Mouse (Mus musculus): ENCODE measurements at regions not wholly inside any gene's neighbourhood (a gene's known extent, or its start where the extent isn't known, plus 50 kb on each side); places are given as distances from the start of the nearest gene placed in this dataset.

GRCm38 (mm10) chr4:9027383-9027782 lies 788.5 kb upstream of the Car8 start:
- Histone ChIP-seq H3K9me3 (replicated peaks) (no peaks in the 10 kb centered on the region), H3K27me3 (ENCODE audit: insufficient read depth, low read length) (no peaks in the 10 kb centered on the region), H3K4me3 (ENCODE audit: low read depth, low read length) (no peak overlapping the region), H3K36me3 (replicated peaks) (no peaks in the 10 kb centered on the region), H3K4me1 (ENCODE audit: insufficient read depth, low read depth, low read length) (no peaks in the 10 kb centered on the region)
- no peak for TF ChIP-seq GATA1 (IDR thresholded peaks at IDR 0.05; ENCODE audit: borderline replicate concordance, low read length)
- TF ChIP-seq CTCF (IDR thresholded peaks at IDR 0.05; ENCODE audit: low read depth, low read length), result no peak
- TF ChIP-seq POLR2AphosphoS5 (IDR thresholded peaks at IDR 0.05; ENCODE audit: insufficient replicate concordance, low read depth, low read length), result no peak
- TF ChIP-seq GATA2 (IDR thresholded peaks at IDR 0.05; ENCODE audit: borderline replicate concordance, low read depth, low read length), result no peak
- TF ChIP-seq TAL1 (conservative IDR thresholded peaks at IDR 0.05; ENCODE audit: low read depth, low read length), result no peak
- DNase-seq (ENCODE audit: low spot score) (no peak), ATAC-seq (ENCODE audit: extremely low read depth, insufficient number of reproducible peaks, low FRiP score, poor library complexity, severe bottlenecking) (no peak)

GRCm38 (mm10) chr4:9026841-9027240 lies 788.0 kb upstream of the Car8 start:
- DNase-seq (ENCODE audit: low spot score) (no peak), ATAC-seq (ENCODE audit: extremely low read depth, insufficient number of reproducible peaks, low FRiP score, poor library complexity, severe bottlenecking) (no peak)
- Histone ChIP-seq H3K27me3 (ENCODE audit: insufficient read depth, low read length) (no peaks in the 10 kb centered on the region), H3K4me1 (ENCODE audit: insufficient read depth, low read depth, low read length) (no peaks in the 10 kb centered on the region), H3K4me3 (ENCODE audit: low read depth, low read length) (no peak overlapping the region), H3K36me3 (replicated peaks) (no peaks in the 10 kb centered on the region), H3K9me3 (replicated peaks) (no peaks in the 10 kb centered on the region)
- no peak for TF ChIP-seq CTCF (IDR thresholded peaks at IDR 0.05; ENCODE audit: low read depth, low read length)
- TF ChIP-seq GATA2 (IDR thresholded peaks at IDR 0.05; ENCODE audit: borderline replicate concordance, low read depth, low read length), result no peak
- TF ChIP-seq TAL1 (conservative IDR thresholded peaks at IDR 0.05; ENCODE audit: low read depth, low read length), result no peak
- TF ChIP-seq GATA1 (IDR thresholded peaks at IDR 0.05; ENCODE audit: borderline replicate concordance, low read length), result no peak
- TF ChIP-seq POLR2AphosphoS5 (IDR thresholded peaks at IDR 0.05; ENCODE audit: insufficient replicate concordance, low read depth, low read length), result no peak

GRCm38 (mm10) chr4:9025821-9026470 lies 787.1 kb upstream of the Car8 start:
- ATAC-seq (ENCODE audit: extremely low read depth, insufficient number of reproducible peaks, low FRiP score, poor library complexity, severe bottlenecking), result no peak
- Histone ChIP-seq H3K27me3 (ENCODE audit: insufficient read depth, low read length) (no peaks in the 10 kb centered on the region), H3K4me1 (ENCODE audit: insufficient read depth, low read depth, low read length) (no peaks in the 10 kb centered on the region), H3K9me3 (replicated peaks) (no peaks in the 10 kb centered on the region), H3K4me3 (ENCODE audit: low read depth, low read length) (no peak overlapping the region), H3K36me3 (replicated peaks) (no peaks in the 10 kb centered on the region)
- no peak for DNase-seq (ENCODE audit: low spot score)
- TF ChIP-seq GATA2 (IDR thresholded peaks at IDR 0.05; ENCODE audit: borderline replicate concordance, low read depth, low read length), result no peak
- TF ChIP-seq GATA1 (IDR thresholded peaks at IDR 0.05; ENCODE audit: borderline replicate concordance, low read length), result no peak
- no peak for TF ChIP-seq TAL1 (conservative IDR thresholded peaks at IDR 0.05; ENCODE audit: low read depth, low read length)
- no peak for TF ChIP-seq CTCF (IDR thresholded peaks at IDR 0.05; ENCODE audit: low read depth, low read length)
- no peak for TF ChIP-seq POLR2AphosphoS5 (IDR thresholded peaks at IDR 0.05; ENCODE audit: insufficient replicate concordance, low read depth, low read length)

- Histone ChIP-seq H3K27me3 (ENCODE audit: insufficient read depth, low read length) (no peaks in the 10 kb centered on the region), H3K4me3 (ENCODE audit: low read depth, low read length) (no peak overlapping the region), H3K36me3 (replicated peaks) (no peaks in the 10 kb centered on the region), H3K9me3 (replicated peaks) (no peaks in the 10 kb centered on the region), H3K4me1 (ENCODE audit: insufficient read depth, low read depth, low read length) (no peaks in the 10 kb centered on the region)
- DNase-seq (ENCODE audit: low spot score), result no peak
- ATAC-seq (ENCODE audit: extremely low read depth, insufficient number of reproducible peaks, low FRiP score, poor library complexity, severe bottlenecking), result no peak
- TF ChIP-seq GATA2 (IDR thresholded peaks at IDR 0.05; ENCODE audit: borderline replicate concordance, low read depth, low read length), result no peak
- no peak for TF ChIP-seq TAL1 (conservative IDR thresholded peaks at IDR 0.05; ENCODE audit: low read depth, low read length)
- TF ChIP-seq CTCF (IDR thresholded peaks at IDR 0.05; ENCODE audit: low read depth, low read length), result no peak
- TF ChIP-seq POLR2AphosphoS5 (IDR thresholded peaks at IDR 0.05; ENCODE audit: insufficient replicate concordance, low read depth, low read length), result no peak
- TF ChIP-seq GATA1 (IDR thresholded peaks at IDR 0.05; ENCODE audit: borderline replicate concordance, low read length), result no peak
These were observed 785.5 kb upstream of the Car8 start for GRCm38 (mm10) chr4:9024216-9024925.

GRCm38 (mm10) chr4:9019241-9020110 lies 780.6 kb upstream of the Car8 start:
- DNase-seq (ENCODE audit: low spot score) (no peak), ATAC-seq (ENCODE audit: extremely low read depth, insufficient number of reproducible peaks, low FRiP score, poor library complexity, severe bottlenecking) (no peak)
- no peak for TF ChIP-seq CTCF (IDR thresholded peaks at IDR 0.05; ENCODE audit: low read depth, low read length)
- TF ChIP-seq POLR2AphosphoS5 (IDR thresholded peaks at IDR 0.05; ENCODE audit: insufficient replicate concordance, low read depth, low read length), result no peak
- TF ChIP-seq GATA1 (IDR thresholded peaks at IDR 0.05; ENCODE audit: borderline replicate concordance, low read length), result no peak
- TF ChIP-seq TAL1 (conservative IDR thresholded peaks at IDR 0.05; ENCODE audit: low read depth, low read length), result no peak
- no peak for TF ChIP-seq GATA2 (IDR thresholded peaks at IDR 0.05; ENCODE audit: borderline replicate concordance, low read depth, low read length)
- no peaks in the 10 kb centered on the region for H3K4me1 ChIP-seq (ENCODE audit: insufficient read depth, low read depth, low read length)
- peaks cover 2% of the 10 kb centered on the region; the same call in 1 of the 2 replicates for H3K27me3 ChIP-seq (ENCODE audit: insufficient read depth, low read length)
- no peaks in the 10 kb centered on the region for H3K36me3 ChIP-seq (replicated peaks)
- H3K9me3 ChIP-seq (replicated peaks), result no peaks in the 10 kb centered on the region
- H3K4me3 ChIP-seq (ENCODE audit: low read depth, low read length), result no peak overlapping the region
